Mouse (Mus musculus) forebrain, embryonic 10.5 days (tissue): ENCODE data around the gene Pak3. TPM values are rescaled to one million over a fixed set of nuclear protein-coding genes. Genes with fewer than 3 reads are reported as not detected.

Experiments
- microRNA-seq: library from miRNA; unstranded; fragments of <30 nt; microRNA quantifications from one replicate; pipeline ENCODE4, GENCODE M21; 2017
- polyA plus RNA-seq: library from polyadenylated mRNA; unstranded; fragments of >200 nt; fragmentation: Nextera tagmentation; extraction: Ambion mirVana; gene quantifications from 2 replicates; pipeline ENCODE4 v1.2.1, GENCODE M21; 2016

Pak3 gene
- polyA plus RNA-seq, 1 experiment from 2014 or later: 62.7 TPM

Small RNA genes lying within 50 kb of the gene (microRNA-seq; reads per million reads assigned to microRNA genes)
- gene Gm47298: not detected

Other genes starting within 250 kb of the Pak3 start
- 5.5 and 5.6 TPM in 2 replicates for gene Chrdl1, start 124.3 kb upstream of the Pak3 start, polyA plus RNA-seq